Mouse (Mus musculus) CH12.LX (cell line): Measurements from ENCODE around the gene Kat2b.

Source experiments
- CTCF ChIP-seq, 2 experiments: IDR thresholded peaks in 1 of 2; conservative IDR thresholded peaks in 1 of 2; 2 replicates each; pipeline ENCODE4 v1.5.1; 2011 to 2012; ENCODE audit warnings: low read depth in 2 of 2, low read length in 2 of 2, improper control_type of control experiment in 1 of 2, inconsistent platforms in 1 of 2, mild to moderate bottlenecking in 1 of 2, moderate library complexity in 1 of 2
- E2F4 ChIP-seq: IDR thresholded peaks from 2 replicates; pipeline ENCODE4 v1.6.1; 2011; ENCODE audit warnings: low read depth, low read length, improper control_type of control experiment; ENCODE audit not compliant: insufficient replicate concordance
- EP300 ChIP-seq: IDR thresholded peaks from 2 replicates; pipeline ENCODE4 v1.6.1; 2011; ENCODE audit warnings: low read length, improper control_type of control experiment
- HCFC1 ChIP-seq: IDR thresholded peaks from 2 replicates; pipeline ENCODE4 v1.6.1; 2012; ENCODE audit warnings: low read depth, mild to moderate bottlenecking, inconsistent platforms, low read length, improper control_type of control experiment
- MAX ChIP-seq: IDR thresholded peaks from 2 replicates; pipeline ENCODE4 v1.6.1; 2011; ENCODE audit warnings: low read length, improper control_type of control experiment
- MAZ ChIP-seq: IDR thresholded peaks from 2 replicates; pipeline ENCODE4 v1.6.1; 2012; ENCODE audit warnings: low read depth, mild to moderate bottlenecking, inconsistent platforms, low read length, improper control_type of control experiment, moderate library complexity
- MEF2A ChIP-seq: IDR thresholded peaks from 2 replicates; pipeline ENCODE4 v1.6.1; 2014; ENCODE audit warnings: low read depth, mild to moderate bottlenecking, inconsistent platforms, low read length, improper control_type of control experiment, borderline replicate concordance
- POLR2A ChIP-seq: IDR thresholded peaks from 2 replicates; pipeline ENCODE4 v1.6.1; 2011; ENCODE audit warnings: low read depth, mild to moderate bottlenecking, improper control_type of control experiment, low read length
- TCF12 ChIP-seq: IDR thresholded peaks from 2 replicates; pipeline ENCODE4 v1.6.1; 2014; ENCODE audit warnings: low read depth, mild to moderate bottlenecking, inconsistent platforms, low read length, improper control_type of control experiment
- USF1 ChIP-seq: IDR thresholded peaks from 2 replicates; pipeline ENCODE4 v1.6.1; 2014; ENCODE audit warnings: low read depth, mild to moderate bottlenecking, inconsistent platforms, low read length, improper control_type of control experiment
- ZC3H11A ChIP-seq: IDR thresholded peaks from 2 replicates; pipeline ENCODE4 v1.6.1; 2012; ENCODE audit warnings: low read depth, mild to moderate bottlenecking, inconsistent platforms, low read length, improper control_type of control experiment
- ZKSCAN1 ChIP-seq: IDR thresholded peaks from 2 replicates; pipeline ENCODE4 v1.6.1; 2012; ENCODE audit warnings: low read depth, inconsistent platforms, low read length, improper control_type of control experiment, borderline replicate concordance

GRCm38 (mm10) chr17:53568734-53569386 is 2.2 kb downstream of the Kat2b start:
- 0 out of 4 replicates have a peak, but pooled peaks of 1 of the 2 experiments have one; percentile 7 for TF ChIP-seq CTCF (conservative IDR thresholded peaks at IDR 0.05 in 1 of 2, IDR thresholded peaks at IDR 0.05 in 1 of 2; ENCODE audit: low read depth in 2 of 2, low read length in 2 of 2)
- no peak for TF ChIP-seq POLR2A
- TF ChIP-seq MEF2A = no peak
- TF ChIP-seq E2F4 = no peak
- no peak for TF ChIP-seq TCF12
- peak; percentile 26 for TF ChIP-seq USF1
- no peak for TF ChIP-seq HCFC1
- no peak for TF ChIP-seq ZC3H11A
- no peak for TF ChIP-seq MAX
- TF ChIP-seq MAZ = no peak
- TF ChIP-seq ZKSCAN1 = no peak
- no peak for TF ChIP-seq EP300
